Mouse (Mus musculus) c-Kit-negative CD71-positive TER-119-positive erythroid progenitor cells, embryonic 14.5 days (primary cell): Measurements from ENCODE around the gene Tent5d.

Source experiments
- DNase-seq: peaks from one replicate; pipeline ENCODE4 v3.0.0-alpha.2; 2013; ENCODE audit warnings: low read depth, low spot score

Tent5d gene

DNA sequence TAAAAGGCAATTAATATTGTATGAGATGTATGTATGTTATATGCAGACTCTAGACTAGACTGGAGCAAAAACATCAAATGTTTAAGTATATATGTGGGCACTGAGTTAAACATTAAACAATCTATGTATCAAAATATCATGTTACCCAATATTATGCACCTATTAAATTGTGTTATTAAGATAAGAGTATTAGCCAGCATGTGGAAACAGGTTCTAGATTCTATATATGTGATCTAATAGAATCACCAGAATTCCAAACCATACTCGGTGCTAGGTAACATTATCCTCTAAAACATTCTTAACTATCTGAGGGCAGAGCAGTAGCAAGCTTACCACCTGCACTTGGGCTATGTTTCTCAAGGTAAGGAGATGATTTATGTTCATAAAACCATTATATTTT is at the start of gene Tent5d:
Gene Tent5d (plus strand): TSS at position 301 of the 400 bp plus-strand sequence.
- no peak for DNase-seq

DNA sequence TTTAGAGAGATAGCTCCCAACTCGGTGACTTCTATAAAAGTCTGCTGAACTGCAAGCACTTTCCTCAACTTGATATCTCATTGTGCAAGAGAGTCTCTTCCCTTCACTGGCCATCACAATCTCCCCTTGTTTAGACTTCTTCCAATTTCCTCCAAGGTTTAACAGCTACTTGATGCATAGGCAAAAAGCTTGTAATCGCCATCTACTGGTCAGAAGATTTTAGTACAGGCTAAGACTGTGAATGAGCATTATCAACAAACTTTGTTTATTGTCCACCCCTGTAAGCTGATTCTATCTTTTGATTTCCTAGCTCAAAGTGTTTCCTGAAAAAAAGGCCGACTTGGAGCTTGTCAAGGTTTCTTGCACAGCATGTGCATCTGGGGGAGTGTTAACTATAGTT is 24.5 kb upstream of the Tent5d start:
- no peak for DNase-seq

DNA sequence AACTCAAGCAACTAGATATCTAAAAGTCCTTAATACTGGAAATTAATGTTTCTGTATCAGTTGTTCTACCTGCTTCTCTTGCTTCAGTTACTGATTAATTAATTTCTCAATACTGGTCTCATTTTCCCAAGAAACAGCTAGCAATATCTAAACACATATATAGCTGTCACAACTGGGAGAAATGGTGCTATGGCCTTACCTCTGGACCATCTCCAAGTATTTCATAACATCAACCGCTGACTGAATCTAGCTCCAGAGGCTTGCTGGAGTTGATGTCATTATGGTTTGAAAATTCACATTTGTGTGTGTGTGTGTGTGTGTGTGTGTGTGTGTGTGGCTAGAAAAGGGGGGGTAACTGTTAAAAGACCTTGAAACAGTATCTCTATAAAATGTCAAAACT is 2.3 kb upstream of the Tent5d start:
- no peak for DNase-seq

DNA sequence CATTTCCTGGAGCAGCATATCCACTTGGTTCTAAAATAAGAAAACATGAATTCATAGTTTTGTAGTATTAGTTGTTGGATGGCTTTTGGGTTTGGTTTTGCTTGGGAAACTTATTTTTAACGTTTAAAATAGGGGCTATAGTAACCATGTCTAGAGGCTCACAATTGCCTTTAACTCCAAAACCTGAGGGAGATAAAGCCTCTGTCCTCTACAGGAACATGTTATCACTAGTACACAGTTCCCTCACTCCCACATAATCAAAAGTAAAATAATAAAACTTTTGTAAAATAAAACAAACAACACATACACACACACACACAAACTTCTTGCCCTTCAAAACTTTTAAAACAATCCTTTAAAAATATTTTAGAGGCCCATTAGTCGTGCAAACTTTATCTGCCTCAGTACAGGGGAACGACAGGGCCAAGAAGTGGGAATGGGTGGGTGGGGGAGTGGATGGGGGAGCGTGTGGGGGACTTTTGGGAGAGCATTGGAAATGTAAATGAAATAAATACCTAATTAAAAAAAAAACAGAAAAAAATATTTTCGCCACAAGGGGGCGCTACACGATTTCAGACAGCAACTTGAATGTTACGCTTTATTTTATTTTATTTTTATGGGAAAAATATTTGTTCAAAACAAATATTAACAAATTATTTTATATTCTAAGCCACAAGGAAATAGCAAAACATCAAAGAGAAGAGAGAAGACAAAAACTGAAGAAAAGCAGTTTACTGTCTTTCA is 1.5 kb upstream of the Tent5d start:
- DNase-seq, result no peak

DNA sequence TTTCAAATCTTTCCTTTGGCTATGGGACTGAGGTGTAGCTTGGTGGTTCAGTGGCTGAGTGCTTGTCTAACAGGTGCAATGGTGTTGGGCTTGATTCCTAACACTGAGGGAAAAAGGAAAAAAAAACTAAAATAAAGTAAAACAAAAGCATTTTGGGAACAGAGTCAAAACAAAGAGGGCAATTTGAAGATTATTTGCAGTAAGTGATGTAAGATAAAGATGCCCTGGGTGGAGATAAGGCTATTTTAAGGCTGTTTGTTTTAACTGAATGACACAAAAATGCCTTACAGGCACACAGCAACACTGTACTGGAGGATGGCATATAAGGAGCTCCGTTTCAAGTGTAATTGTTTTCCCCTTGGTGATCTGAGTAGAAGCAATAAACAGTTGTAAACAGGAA is 3.4 kb downstream of the Tent5d start:
- no peak for DNase-seq

DNA sequence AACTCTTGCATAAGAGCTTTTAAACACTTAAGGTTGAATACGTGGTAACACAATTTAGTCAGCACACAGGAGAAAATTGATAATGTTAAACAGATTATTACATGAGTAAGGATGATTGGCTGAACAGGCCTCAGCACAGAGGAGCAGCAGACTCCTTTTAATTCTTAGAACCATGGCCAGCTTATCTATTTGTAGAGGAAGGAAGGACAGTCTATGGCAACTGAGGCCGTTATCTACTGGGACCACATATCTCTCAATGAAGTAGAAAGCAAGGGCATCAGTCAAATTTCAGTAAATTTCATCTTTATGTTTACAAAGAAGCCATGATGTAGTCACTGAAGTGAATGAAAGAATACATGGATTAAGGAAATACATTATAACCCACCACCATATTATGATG is 4.5 kb downstream of the Tent5d start:
- no peak for DNase-seq

DNA sequence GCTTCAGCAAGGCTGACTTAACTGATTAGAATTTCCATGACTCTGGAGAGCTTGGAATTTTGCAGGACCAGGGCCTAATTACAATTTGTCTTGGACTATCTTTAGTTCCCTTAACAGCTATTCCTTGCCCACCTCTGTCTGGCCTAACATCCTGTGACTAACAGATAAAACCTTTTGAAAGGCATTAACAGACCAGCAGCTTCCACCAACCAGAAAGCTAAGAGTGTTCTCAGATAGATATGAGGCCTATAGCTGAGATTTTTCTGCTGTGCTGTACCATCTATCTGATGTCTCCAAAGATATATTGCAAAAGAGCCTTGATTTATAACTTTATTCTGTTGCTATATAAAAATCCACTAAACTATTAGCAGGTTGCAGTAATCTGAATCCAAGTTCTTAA is 19.7 kb downstream of the Tent5d start:
- DNase-seq, result no peak

DNA sequence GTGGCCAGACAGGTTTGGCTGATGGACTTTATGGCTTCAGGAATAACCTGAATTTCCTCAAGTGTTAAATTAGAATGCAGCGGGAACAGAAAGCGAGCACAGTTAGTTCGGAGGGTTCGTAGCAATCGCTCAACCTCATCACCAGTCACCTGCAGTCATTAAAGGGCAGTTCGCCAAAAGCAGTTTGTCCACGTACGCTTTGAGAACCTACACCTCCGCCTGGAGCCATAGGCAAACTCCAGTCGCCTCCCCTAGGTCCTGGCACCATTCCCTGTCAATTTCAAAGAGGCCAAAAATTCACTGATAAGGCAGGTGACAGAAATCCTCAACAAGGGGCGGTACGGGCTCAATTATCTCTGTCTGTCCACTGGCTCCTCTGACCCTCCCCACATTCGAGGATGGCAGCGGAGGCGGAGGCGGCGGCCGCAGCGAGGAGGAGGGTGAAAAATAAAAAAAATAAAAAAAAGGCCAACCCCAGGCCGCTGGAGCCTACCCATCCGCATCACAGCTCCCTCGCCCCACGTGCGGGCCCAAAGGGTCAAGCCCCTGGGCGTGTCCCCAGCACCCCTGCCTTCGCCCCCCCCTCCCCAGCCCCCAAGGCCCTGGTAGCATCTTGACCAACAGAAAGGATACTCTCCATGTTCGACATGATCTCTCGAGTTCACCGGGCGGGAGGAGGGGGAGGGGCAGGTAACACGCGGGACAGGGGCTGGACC is 23.3 kb downstream of the Tent5d start:
- DNase-seq, result peak; percentile 9

DNA sequence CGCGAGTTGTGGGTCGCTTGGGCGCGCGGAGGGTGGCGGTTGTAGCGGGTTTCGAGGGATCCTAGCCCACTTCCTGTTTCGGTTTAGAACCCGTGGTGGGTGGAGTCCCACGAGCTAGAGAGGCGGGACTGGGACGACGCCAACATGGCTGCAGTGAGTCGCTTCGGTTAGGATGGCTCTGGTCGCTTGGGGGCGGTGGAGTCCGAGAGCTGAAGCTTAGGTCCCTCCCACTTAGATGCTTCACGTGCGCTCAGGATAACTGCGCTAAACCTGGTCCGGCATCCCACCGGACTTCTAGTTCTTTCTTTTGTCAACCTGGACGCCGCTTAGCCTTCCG is 23.8 kb downstream of the Tent5d start, which contains the start of gene 2610002M06Rik:
Gene 2610002M06Rik (minus strand): TSS at position 117 of the 337 bp plus-strand sequence.
- peak; percentile 65 for DNase-seq

DNA sequence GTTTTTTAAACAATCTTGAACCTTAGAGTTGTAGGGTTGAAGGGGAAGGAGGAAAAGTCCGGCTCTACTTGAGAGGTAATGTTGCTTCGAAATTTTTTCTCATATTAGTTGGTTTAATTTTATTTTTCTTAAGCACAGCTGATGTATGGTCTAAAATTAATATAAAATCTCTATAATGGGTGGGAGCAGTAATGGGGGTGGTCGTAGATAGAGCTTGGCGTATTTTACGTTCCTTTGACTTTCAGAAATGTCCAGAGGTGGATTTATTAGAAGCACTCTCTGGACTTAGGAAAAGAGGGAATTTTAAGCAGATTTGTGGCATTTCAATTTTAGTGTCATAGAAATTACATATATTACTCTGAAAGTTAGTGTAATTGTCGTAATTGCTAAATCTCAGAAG is 24.3 kb downstream of the Tent5d start:
- DNase-seq, result no peak

DNA sequence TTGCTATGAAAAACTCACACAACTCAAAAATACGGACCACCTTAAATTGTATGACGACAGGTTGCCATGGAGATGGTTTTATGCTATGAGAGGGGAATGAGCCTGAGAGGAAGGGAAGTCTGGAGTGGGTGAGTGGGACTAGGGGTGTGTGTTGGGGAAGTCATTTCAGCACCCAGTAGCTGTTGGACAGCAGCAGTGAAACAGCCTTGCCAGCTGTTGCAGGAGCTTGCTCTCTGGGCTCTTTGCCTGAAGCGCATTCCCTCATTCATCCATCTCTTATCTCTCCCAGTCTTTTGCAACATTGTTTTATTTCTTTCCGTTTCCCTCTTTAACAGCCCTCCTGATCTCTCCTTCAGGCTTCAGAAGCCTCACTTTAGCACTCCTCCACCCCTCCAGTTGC is 65.8 kb downstream of the Tent5d start:
- DNase-seq, result no peak
